Mouse (Mus musculus): ENCODE data around the gene 5530401A14Rik.

DNA sequence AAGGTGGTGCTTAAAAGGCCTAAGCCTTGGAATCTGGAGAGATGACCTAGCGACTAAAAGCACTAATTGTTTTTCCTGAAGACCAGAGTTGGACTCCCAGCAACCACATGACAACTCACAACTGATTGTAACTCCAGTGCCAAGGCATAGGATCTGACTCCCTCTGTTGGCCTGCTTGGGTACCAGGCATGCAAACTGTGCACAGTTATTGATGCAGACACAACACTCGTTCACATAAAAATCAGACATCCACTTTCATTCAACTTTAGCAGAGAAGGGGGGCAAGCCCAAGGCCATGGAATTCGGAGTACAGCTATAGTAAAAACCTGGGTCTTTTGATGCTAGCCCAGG is 14.8 kb upstream of the 5530401A14Rik start:
- TF ChIP-seq GATA1 (IDR thresholded peaks at IDR 0.05; ENCODE audit: low read length) (no peak), TAL1 (IDR thresholded peaks at IDR 0.05; ENCODE audit: low read length) (no peak)
